Mouse (Mus musculus) limb, embryonic 13.5 days (tissue): ENCODE measurements at regions not wholly inside any gene's neighbourhood (a gene's known extent, or its start where the extent isn't known, plus 50 kb on each side); places are given as distances from the start of the nearest gene placed in this dataset.
A peak's percentile ranks its signal among the peaks of the same experiment; 100 is the strongest.

ENCODE experiments used
- ATAC-seq: fragments of 200-750 bp; cut with Nextera tagmentation; 2 replicates; pipeline ENCODE4 v1.8.0; 2017; ENCODE audit warnings: low read depth, moderate number of reproducible peaks, moderate TSS enrichment; ENCODE audit not compliant: low FRiP score
- H3K27ac ChIP-seq: fragments of 300-500 bp; sonication (generic); 2 replicates; pipeline ENCODE4 v1.5.1; 2015; ENCODE audit warnings: inconsistent platforms, mild to moderate bottlenecking, moderate library complexity
- H3K27me3 ChIP-seq: fragments of 300-500 bp; sonication (generic); 2 replicates; pipeline ENCODE4 v1.6.1; 2015; ENCODE audit warnings: mild to moderate bottlenecking, inconsistent platforms
- H3K36me3 ChIP-seq: fragments of 300-500 bp; sonication (generic); 2 replicates; pipeline ENCODE4 v1.6.1; 2015; ENCODE audit warnings: inconsistent platforms, mild to moderate bottlenecking, moderate library complexity
- H3K4me1 ChIP-seq: fragments of 300-500 bp; sonication (generic); 2 replicates; pipeline ENCODE4 v1.6.1; 2015; ENCODE audit warnings: inconsistent platforms
- H3K4me2 ChIP-seq: fragments of 300-500 bp; sonication (generic); replicated peaks from 2 replicates; pipeline ENCODE4 v1.6.1; 2015; ENCODE audit warnings: inconsistent platforms, mild to moderate bottlenecking, moderate library complexity
- H3K4me3 ChIP-seq: fragments of 300-500 bp; sonication (generic); 2 replicates; pipeline ENCODE4 v1.5.1; 2015; ENCODE audit warnings: moderate library complexity, mild to moderate bottlenecking, inconsistent platforms
- H3K9ac ChIP-seq: fragments of 300-500 bp; sonication (generic); 2 replicates; pipeline ENCODE4 v1.6.1; 2015; ENCODE audit warnings: mild to moderate bottlenecking, inconsistent platforms
- H3K9me3 ChIP-seq: fragments of 300-500 bp; sonication (generic); 2 replicates; pipeline ENCODE4 v1.6.1; 2016; ENCODE audit warnings: inconsistent platforms
- WGBS: fragments of 180-500 bp; shearing (Covaris S2); methylation state at CpG from one replicate; pipeline ENCODE4 v1.1.7; 2015; 5-methylcytosine and 5-hydroxymethylcytosine counted together

DNA sequence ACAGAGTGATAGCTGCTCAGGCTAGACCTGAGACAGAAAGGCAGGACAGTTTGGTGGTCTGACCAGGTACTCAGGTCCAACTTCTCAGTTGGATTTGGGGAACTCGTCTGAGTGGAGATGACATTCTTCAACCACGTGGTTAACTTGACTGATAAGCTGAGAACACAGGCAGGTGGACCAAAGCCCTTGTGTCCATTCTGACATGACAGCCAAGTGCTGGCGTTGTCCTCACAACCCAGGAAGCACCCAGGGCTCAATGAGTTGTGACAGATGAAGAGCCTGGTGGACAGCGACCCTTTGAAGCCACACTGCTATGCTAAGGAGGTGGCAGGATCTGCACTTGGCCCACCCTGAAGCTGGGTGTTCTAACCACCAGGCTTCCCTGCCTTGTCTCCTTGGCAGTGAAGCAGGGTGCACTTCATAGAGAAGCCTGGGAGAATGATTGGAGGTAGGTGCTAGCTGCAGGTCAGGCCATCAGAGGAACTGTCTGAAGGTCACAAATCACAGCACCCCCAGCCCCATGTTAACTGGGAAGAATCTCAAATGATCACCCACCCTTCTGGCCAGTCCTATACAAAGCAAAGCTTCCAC is 87.6 kb downstream of the 1700001O22Rik start:
- WGBS, result 71% methylated on average over 4 of the region's 4 CpGs
- Histone ChIP-seq H3K27ac (peak overlapping the region; percentile 98; the same call in 1 of the 2 replicates), H3K4me2 (no peak overlapping the region), H3K4me3 (no peak overlapping the region), H3K27me3 (no peaks in the 10 kb centered on the region), H3K4me1 (peaks cover 81% of the 10 kb centered on the region), H3K9me3 (no peaks in the 10 kb centered on the region), H3K36me3 (no peaks in the 10 kb centered on the region), H3K9ac (no peak overlapping the region)
- ATAC-seq, result no peak

DNA sequence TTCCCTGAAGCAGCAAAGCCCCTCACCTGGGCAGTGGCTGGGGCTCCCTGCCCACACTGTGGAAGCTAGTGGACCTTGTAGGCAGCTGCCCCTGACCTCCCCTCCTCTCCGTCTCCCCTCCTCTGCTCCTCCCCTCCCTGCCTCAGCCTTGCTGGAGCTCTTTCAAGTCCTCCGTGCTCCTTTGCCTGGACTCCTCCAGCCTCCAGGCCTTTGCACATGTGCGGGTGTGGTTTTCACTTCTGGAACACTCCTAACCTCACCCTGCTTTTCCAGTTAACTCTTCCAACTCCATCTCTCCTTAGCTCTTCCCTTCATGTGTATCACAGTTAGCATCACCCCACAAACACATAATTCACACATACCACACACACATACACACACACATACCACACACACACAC is 89.9 kb downstream of the 1700001O22Rik start:
- WGBS, result 4% methylated on average over 3 of the region's 3 CpGs
- Histone ChIP-seq H3K4me1 (peaks cover 78% of the 10 kb centered on the region), H3K27me3 (no peaks in the 10 kb centered on the region), H3K4me2 (no peak overlapping the region), H3K36me3 (no peaks in the 10 kb centered on the region), H3K9me3 (no peaks in the 10 kb centered on the region), H3K9ac (0 out of 2 replicates have a peak overlapping the region, but pooled peaks have one; percentile 13), H3K27ac (peak overlapping the region; percentile 91), H3K4me3 (no peak overlapping the region)
- no peak for ATAC-seq

DNA sequence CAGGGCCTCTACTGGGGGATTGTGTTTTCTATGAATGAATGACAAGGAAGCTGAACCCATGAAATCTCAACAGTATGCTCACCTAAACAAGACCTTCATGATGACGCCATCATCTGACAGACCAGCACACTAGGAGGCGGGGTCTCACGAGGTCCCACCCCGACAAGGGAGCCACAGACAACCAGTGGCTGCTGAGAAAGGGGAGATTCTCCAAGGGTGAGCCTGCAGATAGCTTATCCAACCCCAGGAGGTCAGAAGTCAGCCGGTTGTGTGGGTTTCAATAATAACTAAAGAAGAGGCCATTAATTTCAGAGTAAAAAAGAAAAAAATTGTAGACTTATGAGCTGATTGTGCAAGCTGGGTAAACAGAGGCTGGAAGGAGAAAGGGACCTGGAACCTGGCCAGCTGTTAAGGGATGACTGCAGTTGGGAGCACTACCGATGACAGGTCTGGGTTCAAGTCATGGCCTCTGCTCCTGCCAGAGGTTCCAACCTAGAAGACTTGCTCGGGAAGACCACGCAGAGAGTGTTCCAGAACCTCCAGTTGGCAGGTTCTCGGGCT is 90.5 kb downstream of the 1700001O22Rik start:
- H3K4me3 ChIP-seq, result no peak overlapping the region
- ATAC-seq, result no peak
- H3K36me3 ChIP-seq, result no peaks in the 10 kb centered on the region
- peak overlapping the region; percentile 91; the same call in 1 of the 2 replicates for H3K27ac ChIP-seq
- H3K9ac ChIP-seq, result no peak overlapping the region
- peaks cover 76% of the 10 kb centered on the region for H3K4me1 ChIP-seq
- no peaks in the 10 kb centered on the region for H3K9me3 ChIP-seq
- no peak overlapping the region for H3K4me2 ChIP-seq
- 63% methylated on average over 9 of the region's 9 CpGs for WGBS
- H3K27me3 ChIP-seq, result no peaks in the 10 kb centered on the region

DNA sequence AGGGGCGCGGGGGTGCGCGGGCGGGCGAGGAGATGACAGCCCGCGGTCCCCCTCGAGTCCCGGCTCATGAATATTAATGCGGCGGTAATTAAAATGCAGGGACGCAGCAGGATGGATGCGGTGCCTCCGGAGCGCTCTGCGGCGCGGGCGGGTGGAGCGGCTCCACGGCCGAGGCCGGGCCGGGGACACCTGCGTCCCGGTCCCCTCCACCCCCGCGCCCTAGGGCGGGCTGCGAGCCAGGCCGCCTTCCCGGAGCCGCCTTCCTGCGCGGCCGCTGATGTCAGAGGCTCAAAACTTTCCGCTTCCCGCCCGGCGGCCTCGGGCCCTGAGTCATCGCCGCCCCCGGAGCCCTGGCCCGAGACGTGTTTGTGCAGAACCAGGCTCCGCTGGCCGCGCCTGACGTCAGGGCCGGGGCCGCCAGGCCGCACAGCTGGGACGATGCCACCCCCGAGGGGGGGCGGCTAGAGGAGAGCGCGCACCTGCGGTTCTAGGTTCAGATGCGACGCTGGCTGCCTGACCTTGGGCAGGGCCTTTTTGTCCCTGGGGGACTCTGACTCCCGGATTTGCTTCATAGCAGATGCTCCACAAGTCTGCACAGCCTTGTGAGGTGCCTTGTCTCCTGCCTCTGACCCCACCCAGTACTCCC is 91.5 kb downstream of the 1700001O22Rik start:
- under 1% methylated on average over 43 of the region's 63 CpGs for WGBS
- H3K9me3 ChIP-seq, result no peaks in the 10 kb centered on the region
- H3K4me1 ChIP-seq, result peaks cover 75% of the 10 kb centered on the region
- H3K27me3 ChIP-seq, result no peaks in the 10 kb centered on the region
- peak; percentile 48 for ATAC-seq
- no peaks in the 10 kb centered on the region for H3K36me3 ChIP-seq
- H3K27ac ChIP-seq, result peak overlapping the region; percentile 91
- H3K4me2 ChIP-seq, result peak overlapping the region; percentile 91
- H3K4me3 ChIP-seq, result peak overlapping the region; percentile 51
- peak overlapping the region; percentile 78 for H3K9ac ChIP-seq

DNA sequence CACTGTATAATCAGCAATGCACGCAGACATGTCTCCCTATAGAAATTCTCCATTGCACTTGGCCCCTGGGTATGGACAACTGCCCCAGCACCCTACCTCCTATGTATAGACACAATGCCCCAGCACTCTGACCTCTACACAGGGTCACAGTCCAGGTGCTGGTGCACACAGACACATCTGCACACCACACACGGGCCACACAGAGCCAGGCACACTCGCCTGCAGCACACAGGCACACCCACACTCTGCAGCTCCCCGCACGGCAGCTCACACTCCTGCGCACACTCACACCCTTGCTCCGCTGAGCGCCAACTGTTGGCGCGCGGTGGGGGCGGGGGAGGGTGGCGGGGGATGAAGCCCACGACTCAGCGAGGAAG is 92.0 kb downstream of the 1700001O22Rik start:
- no peaks in the 10 kb centered on the region for H3K36me3 ChIP-seq
- peak overlapping the region; percentile 51 for H3K4me3 ChIP-seq
- ATAC-seq, result peak; percentile 10; the same call in 1 of the 2 replicates
- peaks cover 74% of the 10 kb centered on the region for H3K4me1 ChIP-seq
- no peaks in the 10 kb centered on the region for H3K27me3 ChIP-seq
- H3K27ac ChIP-seq, result peak overlapping the region; percentile 91
- H3K9ac ChIP-seq, result peak overlapping the region; percentile 78
- 4% methylated on average over 14 of the region's 15 CpGs for whole genome bisulfite sequencing
- peak overlapping the region; percentile 91 for H3K4me2 ChIP-seq
- H3K9me3 ChIP-seq, result no peaks in the 10 kb centered on the region

DNA sequence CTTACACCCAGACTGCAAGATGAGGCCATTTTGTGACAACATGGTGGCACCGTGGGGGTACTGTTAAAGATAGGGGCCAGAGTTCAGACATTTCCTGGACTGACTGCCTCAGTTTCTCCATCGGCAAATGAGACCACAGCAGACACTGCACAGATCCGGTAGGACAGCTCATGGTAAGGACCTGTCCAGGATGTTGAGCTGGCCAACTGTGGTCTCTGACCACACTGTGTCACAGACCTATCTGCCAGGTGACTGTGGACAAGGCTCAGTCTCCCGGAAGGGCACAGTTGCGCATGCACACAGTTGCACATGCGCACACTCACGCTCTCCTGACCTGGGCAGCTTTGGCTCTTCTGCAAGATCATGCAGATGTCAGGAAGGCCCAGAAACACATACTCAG is 92.6 kb downstream of the 1700001O22Rik start:
- ATAC-seq, result no peak
- H3K4me2 ChIP-seq, result peak overlapping the region; percentile 91
- peak overlapping the region; percentile 51; the same call in 1 of the 2 replicates for H3K4me3 ChIP-seq
- H3K4me1 ChIP-seq, result peaks cover 74% of the 10 kb centered on the region
- WGBS, result 93% methylated on average over 7 of the region's 7 CpGs
- no peaks in the 10 kb centered on the region for H3K27me3 ChIP-seq
- H3K36me3 ChIP-seq, result no peaks in the 10 kb centered on the region
- no peaks in the 10 kb centered on the region for H3K9me3 ChIP-seq
- peak overlapping the region; percentile 78 for H3K9ac ChIP-seq
- H3K27ac ChIP-seq, result peak overlapping the region; percentile 91; the same call in 1 of the 2 replicates

DNA sequence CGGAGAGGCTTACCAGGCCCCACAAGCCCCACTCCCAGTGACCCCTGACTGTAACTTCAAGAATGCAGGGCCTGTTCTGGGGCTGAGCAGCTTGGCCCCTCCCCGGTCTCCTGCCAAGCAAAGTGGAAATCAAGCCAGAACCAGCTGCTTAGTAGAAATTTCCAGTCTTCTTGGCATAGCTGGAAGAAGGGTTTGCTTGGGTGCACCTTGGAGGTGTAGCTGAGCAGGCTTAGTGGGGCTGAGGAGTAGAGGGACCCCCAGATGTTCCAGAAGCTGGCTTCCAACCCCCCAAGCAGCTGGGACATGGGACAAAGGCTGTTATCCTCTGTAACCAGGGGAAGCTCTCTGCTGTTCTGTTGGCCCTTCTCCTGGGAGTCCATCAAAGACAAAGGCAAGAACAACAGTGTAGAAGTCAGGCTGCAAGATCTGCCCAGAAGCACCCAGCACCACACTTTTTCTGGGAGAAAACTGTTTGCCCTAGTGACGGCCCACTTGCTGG is 94.0 kb downstream of the 1700001O22Rik start:
- WGBS, result 44% methylated on average over 3 of the region's 3 CpGs
- H3K27me3 ChIP-seq, result no peaks in the 10 kb centered on the region
- H3K9ac ChIP-seq, result 0 out of 2 replicates have a peak overlapping the region, but pooled peaks have one; percentile 25
- H3K9me3 ChIP-seq, result no peaks in the 10 kb centered on the region
- peak overlapping the region; percentile 100 for H3K27ac ChIP-seq
- no peak for ATAC-seq
- H3K4me3 ChIP-seq, result no peak overlapping the region
- 0 out of 2 replicates have a peak overlapping the region, but pooled peaks have one; percentile 7 for H3K4me2 ChIP-seq
- peaks cover 71% of the 10 kb centered on the region for H3K4me1 ChIP-seq
- no peaks in the 10 kb centered on the region for H3K36me3 ChIP-seq

DNA sequence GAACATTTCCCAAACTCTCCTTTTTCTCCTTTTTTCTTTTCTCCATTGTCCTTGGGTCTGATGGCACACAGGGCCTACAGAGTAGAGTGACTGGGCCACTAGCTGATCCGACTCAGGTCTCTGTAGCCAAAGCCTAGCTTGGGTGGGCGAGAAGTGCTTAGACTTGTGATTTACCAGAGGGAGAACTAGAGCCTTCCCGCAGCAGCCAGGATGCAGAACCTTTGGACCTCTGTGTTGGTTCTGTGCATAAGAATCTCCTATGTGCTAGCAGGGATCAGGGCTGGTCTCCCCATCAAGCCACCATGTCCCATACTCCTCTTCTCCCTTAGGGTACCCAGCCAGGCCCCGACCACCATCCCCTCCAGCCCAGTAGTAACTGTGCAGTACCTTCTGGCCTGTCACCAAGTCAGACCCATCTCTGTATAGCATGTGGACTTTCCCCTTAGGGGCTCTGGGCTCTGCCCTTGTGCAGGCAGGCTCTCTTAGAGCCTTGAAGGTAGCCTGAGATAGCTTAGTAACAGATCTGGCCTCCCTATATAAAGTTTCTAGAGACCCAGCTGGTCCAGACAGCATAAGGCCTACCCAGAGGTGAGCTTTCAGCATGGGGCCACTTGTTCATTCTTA is 94.6 kb downstream of the 1700001O22Rik start:
- 58% methylated on average over 4 of the region's 4 CpGs for WGBS

DNA sequence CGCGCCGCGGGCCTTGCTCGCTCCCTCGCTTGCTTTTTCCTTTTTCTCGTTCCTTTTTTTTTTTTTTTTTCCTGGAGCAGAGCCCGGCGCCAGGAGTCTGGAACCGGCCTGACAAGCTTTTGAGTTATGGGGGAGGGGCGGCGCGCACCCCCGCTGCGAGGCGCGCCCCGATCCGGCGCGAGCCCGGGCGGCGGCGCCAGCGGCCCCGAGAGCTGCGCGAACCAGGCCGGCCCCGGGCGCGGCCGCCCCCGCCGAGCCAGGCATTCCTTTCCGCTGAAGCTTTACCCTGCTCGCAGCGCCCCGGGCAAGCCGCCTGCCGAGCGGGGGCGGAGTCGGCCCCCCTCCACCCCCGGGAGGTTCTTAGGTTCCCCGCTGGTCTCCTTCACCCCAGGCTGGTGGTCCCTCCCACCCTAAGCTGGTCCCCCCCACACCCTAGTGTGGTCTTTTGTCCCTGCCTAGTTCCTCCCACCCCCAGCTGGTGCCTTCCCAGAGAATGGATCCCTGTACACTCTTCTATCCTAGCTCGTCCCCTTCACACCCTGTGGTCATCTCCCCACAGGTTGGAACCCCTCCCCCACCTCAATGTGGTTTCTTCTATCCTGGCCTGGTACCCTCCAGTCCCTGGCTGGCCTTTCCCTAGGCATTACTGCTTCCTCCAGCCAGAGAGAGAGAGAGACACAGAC is 95.3 kb downstream of the 1700001O22Rik start:
- H3K9me3 ChIP-seq, result no peaks in the 10 kb centered on the region
- peaks cover 62% of the 10 kb centered on the region for H3K4me1 ChIP-seq
- ATAC-seq, result peak; percentile 69
- H3K4me2 ChIP-seq, result peak overlapping the region; percentile 78
- under 1% methylated on average over 37 of the region's 48 CpGs for WGBS
- H3K9ac ChIP-seq, result peak overlapping the region; percentile 78
- peak overlapping the region; percentile 100 for H3K27ac ChIP-seq
- no peaks in the 10 kb centered on the region for H3K27me3 ChIP-seq
- H3K4me3 ChIP-seq, result peak overlapping the region; percentile 44
- no peaks in the 10 kb centered on the region for H3K36me3 ChIP-seq

More for the DNA sequence above, 94.6 kb downstream of the 1700001O22Rik start:
- Histone ChIP-seq H3K4me2 (peak overlapping the region; percentile 78), H3K27ac (peak overlapping the region; percentile 100), H3K36me3 (no peaks in the 10 kb centered on the region), H3K27me3 (no peaks in the 10 kb centered on the region), H3K4me3 (no peak overlapping the region), H3K4me1 (peaks cover 69% of the 10 kb centered on the region), H3K9me3 (no peaks in the 10 kb centered on the region), H3K9ac (peak overlapping the region; percentile 78; the same call in 1 of the 2 replicates)
- ATAC-seq, result no peak

DNA sequence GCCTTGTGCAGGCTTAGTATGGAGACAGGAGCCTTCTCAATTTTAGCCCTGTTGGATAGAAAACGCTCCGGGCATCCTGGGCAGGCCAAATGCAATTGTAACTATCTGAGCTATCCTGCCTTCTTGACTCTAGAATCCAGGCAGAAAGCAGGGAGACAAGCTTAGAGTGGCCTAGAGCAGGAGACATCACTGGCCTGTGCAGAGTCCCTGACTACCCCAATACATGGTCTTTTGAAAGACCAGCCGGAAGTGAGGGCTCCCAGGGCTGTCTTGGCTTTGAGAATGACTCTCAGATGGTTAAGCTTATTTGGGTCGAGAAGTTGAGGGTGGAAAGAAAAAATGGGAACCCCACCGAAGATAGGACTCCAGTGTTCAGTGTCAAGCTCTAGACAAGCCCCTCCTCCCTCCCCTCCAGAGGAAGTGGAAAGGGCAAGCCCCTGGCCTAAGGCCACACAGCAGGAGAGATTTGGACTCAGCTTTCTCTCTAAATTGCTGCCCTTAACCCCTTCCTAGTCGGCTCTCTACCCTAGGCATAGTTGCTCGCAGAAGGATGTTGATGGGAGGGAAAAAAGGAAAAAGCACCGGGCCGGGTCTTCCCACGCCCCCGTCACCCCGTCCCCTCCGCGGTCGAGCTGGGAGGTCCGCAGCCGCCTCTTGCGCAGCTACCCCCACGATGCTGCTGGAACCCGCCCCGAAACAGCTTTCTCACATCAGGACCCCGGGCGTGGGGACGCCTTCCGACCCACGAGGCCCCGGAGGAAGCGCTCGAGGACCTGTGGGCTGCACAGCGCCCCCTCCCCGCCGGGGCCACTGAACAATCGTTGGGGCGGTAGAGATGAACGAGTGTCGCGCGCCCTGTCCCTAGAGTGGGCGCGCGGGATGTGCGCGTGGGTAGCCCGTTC is 96.1 kb downstream of the 1700001O22Rik start:
- no peaks in the 10 kb centered on the region for H3K36me3 ChIP-seq
- WGBS, result 2% methylated on average over 43 of the region's 44 CpGs
- no peaks in the 10 kb centered on the region for H3K27me3 ChIP-seq
- peak overlapping the region; percentile 78 for H3K4me2 ChIP-seq
- peak overlapping the region; percentile 100 for H3K27ac ChIP-seq
- ATAC-seq, result peak; percentile 22; the same call in 1 of the 2 replicates
- H3K9ac ChIP-seq, result peak overlapping the region; percentile 78
- H3K4me1 ChIP-seq, result peaks cover 60% of the 10 kb centered on the region
- peak overlapping the region; percentile 44 for H3K4me3 ChIP-seq
- no peaks in the 10 kb centered on the region for H3K9me3 ChIP-seq

DNA sequence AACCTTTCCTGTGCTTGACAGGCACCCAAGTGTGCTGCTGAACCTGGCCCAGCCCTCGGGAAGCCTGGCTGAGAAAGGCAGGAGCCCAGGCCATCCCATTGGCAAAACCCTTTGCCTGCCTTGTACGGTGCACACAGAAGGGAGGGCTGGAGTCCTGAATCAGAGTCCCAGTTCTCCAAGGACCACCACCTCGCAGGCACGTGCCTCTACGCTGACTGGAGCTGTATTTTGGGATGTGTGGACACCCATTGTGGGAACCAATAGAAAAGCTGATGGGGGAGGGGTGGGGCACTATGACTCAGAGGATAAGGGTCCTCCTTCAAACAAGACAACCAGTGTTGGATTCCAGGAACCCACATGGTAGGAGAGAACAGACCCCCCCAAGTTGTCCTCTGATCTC is 97.4 kb downstream of the 1700001O22Rik start:
- Histone ChIP-seq H3K9ac (no peak overlapping the region), H3K36me3 (no peaks in the 10 kb centered on the region), H3K9me3 (no peaks in the 10 kb centered on the region), H3K4me2 (no peak overlapping the region), H3K27ac (0 out of 2 replicates have a peak overlapping the region, but pooled peaks have one; percentile 16), H3K4me3 (no peak overlapping the region), H3K4me1 (peaks cover 47% of the 10 kb centered on the region), H3K27me3 (no peaks in the 10 kb centered on the region)
- 76% methylated on average over 5 of the region's 5 CpGs for WGBS
- ATAC-seq, result no peak
